Mouse (Mus musculus) liver (tissue): ENCODE measurements around the gene Gm28079.
"Not testable (repeated sequence)": the region's sequence is repeated elsewhere in the genome, so short reads cannot be mapped to it uniquely, and the experiment has no call there.

Experiments used
- DNase-seq: peaks from one replicate; pipeline ENCODE4 v3.0.0-alpha.2; 2020; ENCODE audit warnings: mixed read lengths

The Gm28079 gene

GRCm38 (mm10) chrY:70014799-70015198 is at the start of gene Gm28079:
Gene Gm28079, minus strand, starts transcription at chrY:70014899.
- DNase-seq: not testable (repeated sequence)
